15 mouse cellular contexts compared by ENCODE assay signal in genomic region chr16:19666312-19666711, GRCm38 (mm10). TPM values are rescaled to one million over a fixed set of nuclear protein-coding genes. Genes with fewer than 3 reads are reported as not detected.
DNase-seq lines count a peak whose midpoint lies in the region; ATAC-seq and TF ChIP-seq lines count a peak whose summit lies in the region.
"Had no signal": no experiment of that assay in that cellular context is flagged by ENCODE, and none has a peak within 500 bp of the region (broad histone marks: within the 10 kb centered on the region; RNA-seq: fewer than 3 reads in every experiment).

No protein-coding gene starts in this region.

- H3K4me1 ChIP-seq in heart, postnatal 0 days (ENCODE audit: control insufficient read depth, insufficient read depth), result no peaks in the 10 kb centered on the region
- peaks cover 0 to 5% of the 10 kb centered on the region in 2 experiments; a peak in 1 of 4 replicates for H3K4me1 ChIP-seq in CH12.LX (ENCODE audit: control insufficient read depth in 1 of 2, insufficient read depth in 2 of 2)
- H3K4me1 ChIP-seq: hindbrain, embryonic 15.5 days had no signal

- peak; percentile 42 for TF ChIP-seq CTCF in heart, postnatal 0 days (IDR thresholded peaks at IDR 0.05; ENCODE audit: low read depth)
- peak; percentile 51 to 77; a peak in 3 of 4 replicates for TF ChIP-seq CTCF in CH12.LX (conservative IDR thresholded peaks at IDR 0.05 in 1 of 2, IDR thresholded peaks at IDR 0.05 in 1 of 2; ENCODE audit: low read depth in 2 of 2, low read length in 2 of 2)

- no peak overlapping the region for H3K9ac ChIP-seq in heart, postnatal 0 days (replicated peaks; ENCODE audit: low read depth, low read length)
- H3K9ac ChIP-seq in CH12.LX (ENCODE audit: insufficient read depth, low read depth), result no peak overlapping the region
- H3K9ac ChIP-seq: hindbrain, embryonic 15.5 days; liver, embryonic 14.5 days had no signal

- no peak for TF ChIP-seq POLR2A in CH12.LX (IDR thresholded peaks at IDR 0.05; ENCODE audit: low read depth, low read length)

- WGBS in heart, postnatal 0 days, result 47% methylated on average over 1 of the region's 1 CpGs

- ATAC-seq in heart, postnatal 0 days (ENCODE audit: insufficient read depth, low read depth), result no peak
- ATAC-seq in common myeloid progenitor, adult 5-6 weeks (replicated peaks; ENCODE audit: low read depth, poor library complexity, severe bottlenecking), result peak; percentile 69; the same call in 1 of the 2 replicates
- ATAC-seq: midbrain, embryonic 16.5 days had no signal

- no peak overlapping the region for H3K4me2 ChIP-seq in heart, postnatal 0 days (ENCODE audit: low read depth, low read length)
- no peak overlapping the region for H3K4me2 ChIP-seq in CH12.LX (ENCODE audit: insufficient read depth, low read depth, poor library complexity, severe bottlenecking)
- H3K4me2 ChIP-seq: hindbrain, embryonic 15.5 days had no signal

- in situ Hi-C loops in CH12.LX (cut with MboI; ENCODE audit: low pct_ligation_motif_present, low pct_unique_long_range_greater_than_20kb, low sequenced_read_pairs), result no loop called here

- H3K27ac ChIP-seq in heart, postnatal 0 days (ENCODE audit: low read depth), result no peak overlapping the region
- no peak overlapping the region for H3K27ac ChIP-seq in CH12.LX (ENCODE audit: insufficient read depth, low read depth)
- H3K27ac ChIP-seq: hindbrain, embryonic 15.5 days; liver, embryonic 14.5 days had no signal

- H3K36me3 ChIP-seq in heart, postnatal 0 days (replicated peaks; ENCODE audit: control insufficient read depth, insufficient read depth, low read length), result no peaks in the 10 kb centered on the region
- no peaks in the 10 kb centered on the region for H3K36me3 ChIP-seq in CH12.LX (replicated peaks in 1 of 2; ENCODE audit: control insufficient read depth in 1 of 2, insufficient read depth in 1 of 2, low read length in 1 of 2)
- H3K36me3 ChIP-seq: hindbrain, embryonic 15.5 days had no signal

- H3K79me2 ChIP-seq in CH12.LX (replicated peaks; ENCODE audit: control insufficient read depth, extremely low read depth, insufficient read depth, poor library complexity, severe bottlenecking), result no peaks in the 10 kb centered on the region

- H3K9me3 ChIP-seq in heart, postnatal 0 days (replicated peaks; ENCODE audit: control insufficient read depth, low read length), result no peaks in the 10 kb centered on the region
- H3K9me3 ChIP-seq in CH12.LX (replicated peaks; ENCODE audit: low read length), result no peaks in the 10 kb centered on the region
- H3K9me3 ChIP-seq: hindbrain, embryonic 15.5 days had no signal

- TF ChIP-seq EP300 in heart, postnatal 0 days (IDR thresholded peaks at IDR 0.05; ENCODE audit: low read depth), result no peak
- no peak for TF ChIP-seq EP300 in CH12.LX (IDR thresholded peaks at IDR 0.05; ENCODE audit: low read length)

- peak; percentile 81 for TF ChIP-seq RAD21 in CH12.LX (IDR thresholded peaks at IDR 0.05; ENCODE audit: low read depth, low read length)

- DNase-seq in heart, postnatal 0 days (ENCODE audit: low spot score), result peak; percentile 7
- DNase-seq in heart, adult 11 months, result no peak
- peak; percentile 50 for DNase-seq in 3T3-L1 (ENCODE audit: low read depth, low spot score)
- peak; percentile 27 for DNase-seq in CH12.LX (ENCODE audit: extremely low read depth)
- DNase-seq in yolk sac, embryonic 10.5 days (ENCODE audit: low spot score), result no peak
- no peak for DNase-seq in heart, postnatal 36 days
- no peak for DNase-seq in heart, postnatal 10 days
- DNase-seq: cerebellum, adult 11 months; gastrocnemius, postnatal 25 days had no signal

- no peak overlapping the region for H3K4me3 ChIP-seq in heart, postnatal 0 days (ENCODE audit: low read depth, low read length)
- no peak overlapping the region for H3K4me3 ChIP-seq in CH12.LX (replicated peaks in 1 of 3; ENCODE audit: low read depth in 2 of 3, low read length in 2 of 3, poor library complexity in 1 of 3)
- H3K4me3 ChIP-seq: hindbrain, embryonic 15.5 days had no signal

- dilution Hi-C loops in CH12.LX (cut with MboI; ENCODE audit: extremely low pct_ligation_motif_present, extremely low pct_unique_long_range_greater_than_20kb, low sequenced_read_pairs), result no loop called here

- no peaks in the 10 kb centered on the region for H3K27me3 ChIP-seq in heart, postnatal 0 days (ENCODE audit: control insufficient read depth, insufficient read depth, low read length)
- no peaks in the 10 kb centered on the region for H3K27me3 ChIP-seq in CH12.LX (replicated peaks)
- H3K27me3 ChIP-seq: hindbrain, embryonic 15.5 days had no signal

- intact Hi-C loops in heart, postnatal 36 days (cut with DNase I), result no loop called here
- intact Hi-C loops in heart, postnatal 10 days (cut with DNase I), result no loop called here

TF ChIP-seq in CH12.LX, 34 proteins besides CTCF, POLR2A, EP300 and RAD21:
- TF ChIP-seq MEF2A (IDR thresholded peaks at IDR 0.05; ENCODE audit: borderline replicate concordance, low read depth, low read length), result no peak
- TF ChIP-seq SMC3 (IDR thresholded peaks at IDR 0.05; ENCODE audit: low read depth, low read length), result peak; percentile 63
TF ChIP-seq in CH12.LX: peak in this region for 1.

RNA-seq across cellular contexts. Expression of gene Olfr171, which starts 36.6 kb away (rescaled TPM):
- total RNA-seq in heart, postnatal 0 days (2014; rRNA removed; ENCODE audit: low replicate concordance), result not detected in 2 replicates
- polyA plus RNA-seq in heart, postnatal 0 days (2015; fragmentation: Nextera tagmentation; extraction: Ambion mirVana), result not detected in 2 replicates
- total RNA-seq in CH12.LX (2012; rRNA removed), result not detected in 2 replicates
- not detected in 2 replicates for total RNA-seq in CH12.LX (2014; rRNA removed)
- not detected in 2 replicates for polyA plus RNA-seq in CH12.LX (2012; ENCODE audit: insufficient read length, low read depth)
- total RNA-seq in common myeloid progenitor, adult 5-6 weeks (2017), result not detected in 2 replicates
- total RNA-seq in heart, postnatal 36 days (2021), result not detected
- not detected for total RNA-seq in heart, postnatal 10 days (2021)
- total RNA-seq: gastrocnemius, postnatal 25 days; layer of hippocampus, postnatal 25 days had no signal
- polyA plus RNA-seq: hindbrain, embryonic 15.5 days; liver, embryonic 14.5 days; midbrain, embryonic 16.5 days; urinary bladder, adult 2 months had no signal

RNA-seq across cellular contexts. Expression of gene Lamp3, which starts 39.9 kb away (rescaled TPM):
- total RNA-seq in heart, postnatal 0 days (2014; rRNA removed; ENCODE audit: low replicate concordance), result not detected in 2 replicates
- polyA plus RNA-seq in heart, postnatal 0 days (2015; fragmentation: Nextera tagmentation; extraction: Ambion mirVana), result 0.04 and 0.08 TPM in 2 replicates
- total RNA-seq in CH12.LX (2012; rRNA removed) (0.04 TPM in 1 of 2 replicates, not detected in the other), CH12.LX (2014; rRNA removed) (0.26 TPM in 2 replicates)
- 0.11 and 0.16 TPM in 2 replicates for polyA plus RNA-seq in CH12.LX (2012; ENCODE audit: insufficient read length, low read depth)
- 0.14 and 0.15 TPM in 2 replicates for total RNA-seq in common myeloid progenitor, adult 5-6 weeks (2017)
- not detected for total RNA-seq in heart, postnatal 36 days (2021)
- total RNA-seq in heart, postnatal 10 days (2021), result under 1 TPM in 1 of 2 experiments, not detected in 1; 0.07 TPM
- polyA plus RNA-seq: hindbrain, embryonic 15.5 days; liver, embryonic 14.5 days; midbrain, embryonic 16.5 days; urinary bladder, adult 2 months had no signal

RNA-seq across cellular contexts. Expression of gene Olfr170, which starts 54.6 kb away (rescaled TPM):
- total RNA-seq in heart, postnatal 0 days (2014; rRNA removed; ENCODE audit: low replicate concordance), result not detected in 2 replicates
- not detected in 2 replicates for polyA plus RNA-seq in heart, postnatal 0 days (2015; fragmentation: Nextera tagmentation; extraction: Ambion mirVana)
- not detected in 2 replicates for total RNA-seq in CH12.LX (2012; rRNA removed)
- not detected in 2 replicates for total RNA-seq in CH12.LX (2014; rRNA removed)
- polyA plus RNA-seq in CH12.LX (2012; ENCODE audit: insufficient read length, low read depth), result not detected in 2 replicates
- total RNA-seq in common myeloid progenitor, adult 5-6 weeks (2017), result not detected in 2 replicates
- total RNA-seq in heart, postnatal 36 days (2021), result not detected
- total RNA-seq in heart, postnatal 10 days (2021), result not detected
- total RNA-seq: gastrocnemius, postnatal 25 days; layer of hippocampus, postnatal 25 days had no signal
- polyA plus RNA-seq: hindbrain, embryonic 15.5 days; liver, embryonic 14.5 days; midbrain, embryonic 16.5 days; urinary bladder, adult 2 months had no signal

Comparison
In these comparisons a context has a peak if more than half of its experiments do, and no peak if none do; other contexts are left out.
1. DNase-seq: peak in heart, postnatal 0 days (single experiment), 3T3-L1 (single experiment) and CH12.LX (single experiment); none in heart, adult 11 months (single experiment), yolk sac, embryonic 10.5 days (single experiment), heart, postnatal 36 days (0 of 2) and heart, postnatal 10 days (0 of 2).